Mouse (Mus musculus) megakaryocyte, embryonic 14.5 days (primary cell): ENCODE measurements around the gene Rnf157.

Experiments used
- FLI1 ChIP-seq: IDR thresholded peaks from 2 replicates; pipeline ENCODE4 v1.6.1; 2012; ENCODE audit warnings: low read length, inconsistent platforms, mixed read lengths
- GATA1 ChIP-seq: IDR thresholded peaks from 3 replicates; pipeline ENCODE4 v1.6.1; 2012; ENCODE audit warnings: mixed read lengths, low read length, inconsistent platforms, borderline replicate concordance

DNA sequence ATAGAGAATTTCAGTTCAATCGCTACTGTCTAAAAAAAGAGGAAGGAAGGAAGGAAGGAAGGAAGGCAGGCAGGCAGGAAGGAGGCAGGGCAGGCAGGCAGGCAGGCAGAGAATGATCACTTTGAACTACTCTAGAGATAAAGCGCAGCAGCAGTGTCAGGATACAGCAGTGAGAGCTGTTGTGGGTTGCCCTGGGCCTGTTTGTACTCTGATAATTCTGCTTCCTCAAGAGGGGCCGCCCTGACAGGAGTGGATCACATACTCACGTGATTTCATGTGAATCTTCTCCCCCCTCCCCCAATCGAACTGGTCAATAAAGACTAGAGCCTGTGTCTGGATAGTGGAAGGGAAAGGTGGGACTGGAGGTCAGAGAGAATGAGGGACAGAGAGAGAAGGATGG is 43.2 kb downstream of the Rnf157 start:
- TF ChIP-seq GATA1 (no peak), FLI1 (no peak)
